Mouse (Mus musculus): ENCODE data around the gene Pir. TPM values are rescaled to one million over a fixed set of nuclear protein-coding genes. Genes with fewer than 3 reads are reported as not detected.
A peak's percentile ranks its signal among the peaks of the same experiment; 100 is the strongest.

Pir gene
- polyA plus RNA-seq, 2 experiments, result 3.1 to 5.9 TPM

DNA sequence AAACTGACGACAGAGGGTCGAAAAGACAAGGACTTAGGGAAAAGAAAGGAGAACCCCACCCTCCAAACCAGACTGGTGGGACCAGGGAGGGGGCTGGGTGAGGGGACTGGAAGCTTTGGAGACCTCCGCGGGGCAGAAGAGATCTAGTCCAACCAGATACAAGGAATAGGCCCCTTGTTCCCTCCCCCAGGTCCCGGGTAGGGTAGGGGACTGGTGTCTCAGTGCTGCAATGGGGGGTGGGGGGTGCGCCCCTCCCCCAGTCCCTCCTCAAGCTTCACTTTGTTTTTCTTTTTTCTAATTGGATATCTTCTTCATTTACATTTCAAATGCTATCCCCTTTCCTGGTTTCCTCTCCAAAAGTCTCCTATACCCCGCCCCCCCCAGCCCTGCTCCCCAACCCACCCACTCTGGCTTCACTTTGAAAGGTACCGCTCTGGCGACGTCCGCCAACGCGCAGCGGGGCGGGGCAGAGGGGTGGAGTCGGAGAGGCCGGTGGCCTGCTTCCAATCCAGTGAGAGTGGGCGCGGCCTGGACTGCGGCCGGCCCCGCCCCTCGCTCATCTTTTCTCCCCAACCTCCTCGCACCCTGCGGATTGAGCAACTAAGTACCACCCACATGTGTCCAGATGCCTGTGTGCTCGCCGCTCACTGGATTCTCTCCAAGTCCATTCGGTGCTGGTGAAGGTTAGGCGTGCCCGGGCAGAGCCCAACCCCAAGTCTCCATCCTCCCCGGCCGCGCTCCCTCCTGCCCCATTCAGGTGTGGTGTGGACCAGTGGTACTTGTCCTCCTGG lies 112.6 kb downstream of the Pir start:
- 26% methylated on average over 31 of the region's 33 CpGs for WGBS
- peak; percentile 84 for DNase-seq (ENCODE audit: low spot score)
- TF ChIP-seq POLR2A (IDR thresholded peaks at IDR 0.05; ENCODE audit: borderline replicate concordance, extremely low read depth, insufficient read depth, insufficient read length), result no peak
- Histone ChIP-seq H3K27ac (replicated peaks; ENCODE audit: low read depth, low read length) (no peak overlapping the region), H3K4me1 (ENCODE audit: control insufficient read depth, insufficient read depth, low read length) (no peaks in the 10 kb centered on the region), H3K27me3 (ENCODE audit: control insufficient read depth, insufficient read depth, low read length) (no peaks in the 10 kb centered on the region), H3K36me3 (ENCODE audit: control insufficient read depth, insufficient read depth, low read length) (no peaks in the 10 kb centered on the region), H3K9me3 (ENCODE audit: control insufficient read depth, low read length) (no peaks in the 10 kb centered on the region), H3K4me2 (replicated peaks; ENCODE audit: low read depth, low read length, severe bottlenecking) (peak overlapping the region; percentile 59), H3K9ac (ENCODE audit: low read depth, low read length, severe bottlenecking) (peak overlapping the region; percentile 34; the same call in 1 of the 2 replicates), H3K4me3 (replicated peaks; ENCODE audit: low read length) (peak overlapping the region; percentile 34)
- ATAC-seq (ENCODE audit: low FRiP score, low read depth), result peak; percentile 97

DNA sequence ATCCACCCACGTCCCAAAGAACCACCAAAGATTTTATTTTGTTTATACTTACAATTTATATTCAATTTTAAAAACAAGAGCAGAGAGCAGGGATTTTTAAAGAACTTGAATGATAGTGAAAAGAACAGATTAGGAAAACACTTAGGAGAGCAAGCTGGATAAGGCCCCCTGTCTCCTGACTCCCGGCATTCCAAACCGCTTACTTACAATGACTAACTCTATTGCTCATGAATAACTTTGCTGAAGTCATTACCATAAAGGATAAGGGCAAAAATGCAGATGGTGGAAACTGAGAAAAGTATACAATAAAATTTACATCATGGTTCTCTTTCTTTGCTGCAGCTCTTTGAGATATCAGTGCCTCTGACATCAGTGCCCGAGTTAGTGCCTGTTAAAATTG lies 124.9 kb downstream of the Pir start:
- TF ChIP-seq POLR2A (IDR thresholded peaks at IDR 0.05; ENCODE audit: borderline replicate concordance, extremely low read depth, insufficient read depth, insufficient read length), result no peak

DNA sequence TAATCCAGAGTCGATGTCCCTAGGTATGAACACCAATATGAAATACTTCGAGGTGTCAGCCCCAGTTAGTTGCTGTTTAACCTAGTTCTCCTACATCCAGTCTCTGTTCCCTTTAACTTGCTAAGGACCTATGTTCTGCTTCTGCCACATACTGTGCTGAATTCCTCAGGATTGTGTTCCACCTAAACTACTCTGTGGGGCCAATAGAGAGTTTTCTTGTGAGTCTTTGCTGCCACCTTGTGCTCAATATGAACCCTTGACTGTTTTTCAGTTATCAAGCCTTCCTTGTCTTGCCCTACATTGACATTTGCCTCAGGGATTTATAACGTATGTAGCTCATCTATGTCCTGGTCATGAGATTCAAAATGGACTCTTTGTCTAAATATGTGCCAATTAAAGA lies 129.3 kb downstream of the Pir start:
- Histone ChIP-seq H3K4me2 (replicated peaks; ENCODE audit: low read depth, low read length, severe bottlenecking) (no peak overlapping the region), H3K4me3 (replicated peaks; ENCODE audit: low read length) (no peak overlapping the region), H3K36me3 (ENCODE audit: control insufficient read depth, insufficient read depth, low read length) (no peaks in the 10 kb centered on the region), H3K9me3 (ENCODE audit: control insufficient read depth, low read length) (no peaks in the 10 kb centered on the region), H3K27ac (replicated peaks; ENCODE audit: low read depth, low read length) (no peak overlapping the region), H3K9ac (ENCODE audit: low read depth, low read length, severe bottlenecking) (no peak overlapping the region), H3K4me1 (ENCODE audit: control insufficient read depth, insufficient read depth, low read length) (no peaks in the 10 kb centered on the region), H3K27me3 (ENCODE audit: control insufficient read depth, insufficient read depth, low read length) (no peaks in the 10 kb centered on the region)
- DNase-seq (ENCODE audit: low spot score) (peak; percentile 59), ATAC-seq (ENCODE audit: low FRiP score, low read depth) (0 out of 2 replicates have a peak, but pooled peaks have one; percentile 41)
- WGBS, result 56% methylated on average over 3 of the region's 3 CpGs
- TF ChIP-seq POLR2A (IDR thresholded peaks at IDR 0.05; ENCODE audit: borderline replicate concordance, extremely low read depth, insufficient read depth, insufficient read length), result no peak

More for the DNA sequence above, 124.9 kb downstream of the Pir start:
- ATAC-seq (ENCODE audit: low FRiP score, low read depth) (no peak), DNase-seq (ENCODE audit: low spot score) (no peak)
- Histone ChIP-seq H3K4me1 (ENCODE audit: control insufficient read depth, insufficient read depth, low read length) (no peaks in the 10 kb centered on the region), H3K4me3 (replicated peaks; ENCODE audit: low read length) (no peak overlapping the region), H3K9ac (ENCODE audit: low read depth, low read length, severe bottlenecking) (no peak overlapping the region), H3K36me3 (ENCODE audit: control insufficient read depth, insufficient read depth, low read length) (no peaks in the 10 kb centered on the region), H3K27ac (replicated peaks; ENCODE audit: low read depth, low read length) (no peak overlapping the region), H3K27me3 (ENCODE audit: control insufficient read depth, insufficient read depth, low read length) (no peaks in the 10 kb centered on the region), H3K4me2 (replicated peaks; ENCODE audit: low read depth, low read length, severe bottlenecking) (no peak overlapping the region), H3K9me3 (ENCODE audit: control insufficient read depth, low read length) (no peaks in the 10 kb centered on the region)
- 76% methylated on average over 4 of the region's 4 CpGs for whole genome bisulfite sequencing

DNA sequence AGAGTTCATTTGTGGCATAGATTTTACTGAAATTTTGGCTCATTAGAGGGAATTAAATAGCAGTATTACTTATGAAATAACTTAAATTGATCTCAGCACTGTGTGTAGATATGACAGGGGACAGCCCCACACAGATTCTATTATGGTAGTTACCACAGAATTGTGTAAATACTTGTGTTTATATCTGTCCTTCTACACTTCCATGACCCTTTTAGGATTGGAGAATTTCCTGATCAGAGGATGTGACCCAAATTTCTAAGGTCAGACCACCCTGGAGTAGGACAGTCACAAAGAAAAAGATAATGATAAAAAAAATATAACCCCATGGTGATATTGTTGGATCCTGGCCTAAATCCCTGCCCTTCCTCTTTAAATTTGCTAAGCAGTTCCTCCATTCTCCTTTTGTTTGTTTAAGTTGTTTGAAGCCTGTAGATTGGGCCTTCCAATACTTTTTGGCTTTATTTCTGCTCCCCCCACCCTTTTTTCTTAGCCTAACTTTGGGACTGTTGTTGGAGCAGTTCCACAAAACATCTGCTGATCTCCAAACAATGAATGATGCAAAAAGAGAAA lies 136.0 kb downstream of the Pir start:
- Histone ChIP-seq H3K9me3 (ENCODE audit: control insufficient read depth, low read length) (no peaks in the 10 kb centered on the region), H3K36me3 (ENCODE audit: control insufficient read depth, insufficient read depth, low read length) (no peaks in the 10 kb centered on the region), H3K4me1 (ENCODE audit: control insufficient read depth, insufficient read depth, low read length) (no peaks in the 10 kb centered on the region), H3K27me3 (ENCODE audit: control insufficient read depth, insufficient read depth, low read length) (no peaks in the 10 kb centered on the region), H3K9ac (ENCODE audit: low read depth, low read length, severe bottlenecking) (no peak overlapping the region), H3K4me3 (replicated peaks; ENCODE audit: low read length) (no peak overlapping the region), H3K4me2 (replicated peaks; ENCODE audit: low read depth, low read length, severe bottlenecking) (no peak overlapping the region), H3K27ac (replicated peaks; ENCODE audit: low read depth, low read length) (no peak overlapping the region)
- no peak for ATAC-seq (ENCODE audit: low FRiP score, low read depth)
- TF ChIP-seq POLR2A (IDR thresholded peaks at IDR 0.05; ENCODE audit: borderline replicate concordance, extremely low read depth, insufficient read depth, insufficient read length), result no peak
- DNase-seq (ENCODE audit: low spot score), result no peak

DNA sequence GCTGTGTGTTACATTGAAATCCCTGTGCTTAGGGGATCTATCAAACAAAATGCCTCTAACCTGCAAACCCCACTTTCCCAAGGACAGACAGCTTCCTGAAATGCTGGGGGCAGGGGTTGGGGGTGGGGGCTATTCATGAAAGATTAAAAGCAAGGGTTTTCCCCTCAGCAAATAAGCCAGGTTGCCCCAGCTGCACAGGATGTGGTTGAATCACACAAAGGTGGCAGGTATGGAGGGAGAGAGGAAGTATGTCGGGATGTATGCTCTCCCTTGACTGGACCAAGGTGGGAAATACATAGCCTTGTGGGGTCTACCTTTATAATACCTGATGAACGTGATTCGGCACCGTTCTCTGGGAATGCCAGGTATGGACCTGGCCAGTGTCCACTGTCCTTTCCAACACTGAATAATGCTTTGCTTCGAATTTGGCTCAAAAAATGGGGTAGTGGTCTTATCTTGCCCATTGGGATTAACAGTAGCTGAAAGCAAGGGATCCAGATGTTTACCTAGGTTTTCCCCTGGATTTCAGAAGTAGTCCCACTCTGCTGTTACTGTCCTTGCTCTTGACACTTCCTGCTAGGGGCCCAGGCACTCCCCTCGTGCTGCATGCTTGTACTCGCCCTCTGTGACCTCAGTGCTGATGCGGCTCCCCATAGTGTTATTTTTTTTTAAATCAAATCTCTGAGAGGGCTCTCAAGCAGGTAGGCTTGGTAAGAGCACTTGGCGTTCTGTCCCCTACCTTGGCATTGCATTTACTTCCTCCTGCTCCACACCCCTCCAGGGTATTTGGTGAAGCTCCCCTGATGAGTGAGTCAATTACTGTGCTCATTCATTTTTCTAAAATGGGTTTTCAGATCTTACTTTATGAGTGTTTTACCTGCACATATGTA lies 137.2 kb downstream of the Pir start:
- H3K9me3 ChIP-seq (ENCODE audit: control insufficient read depth, low read length), result no peaks in the 10 kb centered on the region
- no peak for ATAC-seq (ENCODE audit: low FRiP score, low read depth)
- 70% methylated on average over 9 of the region's 9 CpGs for WGBS

More for the DNA sequence above, 137.2 kb downstream of the Pir start:
- no peak for DNase-seq (ENCODE audit: low spot score)
- H3K27me3 ChIP-seq (ENCODE audit: control insufficient read depth, insufficient read depth, low read length), result no peaks in the 10 kb centered on the region
- no peak overlapping the region for H3K9ac ChIP-seq (ENCODE audit: low read depth, low read length, severe bottlenecking)
- no peak overlapping the region for H3K4me2 ChIP-seq (replicated peaks; ENCODE audit: low read depth, low read length, severe bottlenecking)
- H3K4me1 ChIP-seq (ENCODE audit: control insufficient read depth, insufficient read depth, low read length), result no peaks in the 10 kb centered on the region
- no peaks in the 10 kb centered on the region for H3K36me3 ChIP-seq (ENCODE audit: control insufficient read depth, insufficient read depth, low read length)
- H3K4me3 ChIP-seq (replicated peaks; ENCODE audit: low read length), result no peak overlapping the region
- no peak for TF ChIP-seq POLR2A (IDR thresholded peaks at IDR 0.05; ENCODE audit: borderline replicate concordance, extremely low read depth, insufficient read depth, insufficient read length)
- no peak overlapping the region for H3K27ac ChIP-seq (replicated peaks; ENCODE audit: low read depth, low read length)
